ENCODE assay signal across 8 mouse cellular contexts in genomic region chr2:174077776-174078338, GRCm38 (mm10). TPM values are rescaled to one million over a fixed set of nuclear protein-coding genes. Genes with fewer than 3 reads are reported as not detected.
DNase-seq lines count a peak whose midpoint lies in the region; ATAC-seq and TF ChIP-seq lines count a peak whose summit lies in the region.

No protein-coding gene starts in this region.

- H3K36me3 ChIP-seq in lung, postnatal 0 days (ENCODE audit: insufficient read depth, low read length) = no peaks in the 10 kb centered on the region
- no peaks in the 10 kb centered on the region for H3K36me3 ChIP-seq in embryonic facial prominence, embryonic 15.5 days
- no peaks in the 10 kb centered on the region for H3K36me3 ChIP-seq in limb, embryonic 15.5 days
- no peaks in the 10 kb centered on the region for H3K36me3 ChIP-seq in stomach, embryonic 15.5 days

- no peak for DNase-seq in lung, postnatal 0 days (ENCODE audit: low spot score)
- DNase-seq in lung, postnatal 25 days (ENCODE audit: low spot score) = no peak
- DNase-seq in frontal cortex, postnatal 36 days (ENCODE audit: low spot score in 2 of 2) = no peak
- DNase-seq in lung, postnatal 4 days = no peak

- ATAC-seq in lung, postnatal 0 days = no peak
- no peak for ATAC-seq in embryonic facial prominence, embryonic 15.5 days (ENCODE audit: insufficient number of reproducible peaks, low FRiP score, low TSS enrichment, low read depth)
- no peak for ATAC-seq in limb, embryonic 15.5 days (ENCODE audit: insufficient number of reproducible peaks, low FRiP score, low TSS enrichment, low read depth)
- no peak for ATAC-seq in stomach, embryonic 15.5 days (ENCODE audit: insufficient read depth, low FRiP score, low read depth)
- no peak for ATAC-seq in megakaryocyte-erythroid progenitor cell, adult 5-6 weeks (replicated peaks; ENCODE audit: low FRiP score, low TSS enrichment, poor library complexity, severe bottlenecking)

- 13% methylated on average over 10 of the region's 11 CpGs for whole genome bisulfite sequencing in lung, postnatal 0 days
- WGBS in embryonic facial prominence, embryonic 15.5 days = 8% methylated on average over 11 of the region's 11 CpGs
- WGBS in limb, embryonic 15.5 days = 11% methylated on average over 11 of the region's 11 CpGs
- WGBS in stomach, embryonic 15.5 days = 10% methylated on average over 11 of the region's 11 CpGs

- no peaks in the 10 kb centered on the region for H3K27me3 ChIP-seq in lung, postnatal 0 days (replicated peaks; ENCODE audit: insufficient read depth, low read length)
- H3K27me3 ChIP-seq in embryonic facial prominence, embryonic 15.5 days = no peaks in the 10 kb centered on the region
- H3K27me3 ChIP-seq in limb, embryonic 15.5 days = no peaks in the 10 kb centered on the region
- H3K27me3 ChIP-seq in stomach, embryonic 15.5 days (replicated peaks) = no peaks in the 10 kb centered on the region

- no peak for TF ChIP-seq CTCF in lung, postnatal 0 days (IDR thresholded peaks at IDR 0.05)

- H3K4me2 ChIP-seq in lung, postnatal 0 days (replicated peaks; ENCODE audit: low read depth, low read length) = peak overlapping the region; percentile 96
- peak overlapping the region; percentile 85 for H3K4me2 ChIP-seq in embryonic facial prominence, embryonic 15.5 days (replicated peaks)
- peak overlapping the region; percentile 61 for H3K4me2 ChIP-seq in limb, embryonic 15.5 days
- H3K4me2 ChIP-seq in stomach, embryonic 15.5 days = peak overlapping the region; percentile 85

- H3K4me3 ChIP-seq in lung, postnatal 0 days (ENCODE audit: low read depth, low read length) = peak overlapping the region; percentile 87; the same call in 1 of the 2 replicates
- peak overlapping the region; percentile 91 for H3K4me3 ChIP-seq in embryonic facial prominence, embryonic 15.5 days (replicated peaks)
- peak overlapping the region; percentile 75 for H3K4me3 ChIP-seq in limb, embryonic 15.5 days
- peak overlapping the region; percentile 75 for H3K4me3 ChIP-seq in stomach, embryonic 15.5 days (replicated peaks)

- TF ChIP-seq EP300 in lung, postnatal 0 days (IDR thresholded peaks at IDR 0.05) = no peak

- H3K9me3 ChIP-seq in lung, postnatal 0 days (ENCODE audit: low read length) = no peaks in the 10 kb centered on the region
- H3K9me3 ChIP-seq in embryonic facial prominence, embryonic 15.5 days (replicated peaks) = no peaks in the 10 kb centered on the region
- H3K9me3 ChIP-seq in limb, embryonic 15.5 days = no peaks in the 10 kb centered on the region
- H3K9me3 ChIP-seq in stomach, embryonic 15.5 days = no peaks in the 10 kb centered on the region

- no peak overlapping the region for H3K9ac ChIP-seq in lung, postnatal 0 days (replicated peaks; ENCODE audit: low read depth)
- peak overlapping the region; percentile 15; the same call in 1 of the 2 replicates for H3K9ac ChIP-seq in embryonic facial prominence, embryonic 15.5 days
- peak overlapping the region; percentile 20; the same call in 1 of the 2 replicates for H3K9ac ChIP-seq in limb, embryonic 15.5 days
- peak overlapping the region; percentile 6; the same call in 1 of the 2 replicates for H3K9ac ChIP-seq in stomach, embryonic 15.5 days

- H3K27ac ChIP-seq in lung, postnatal 0 days (ENCODE audit: low read length) = no peak overlapping the region
- peak overlapping the region; percentile 98 for H3K27ac ChIP-seq in embryonic facial prominence, embryonic 15.5 days (replicated peaks)
- H3K27ac ChIP-seq in limb, embryonic 15.5 days = peak overlapping the region; percentile 99
- H3K27ac ChIP-seq in stomach, embryonic 15.5 days = peak overlapping the region; percentile 97

- peaks cover 14% of the 10 kb centered on the region; the same call in 1 of the 2 replicates for H3K4me1 ChIP-seq in lung, postnatal 0 days (ENCODE audit: insufficient read depth, low read depth, low read length)
- H3K4me1 ChIP-seq in embryonic facial prominence, embryonic 15.5 days = peaks cover 44% of the 10 kb centered on the region
- peaks cover 56% of the 10 kb centered on the region for H3K4me1 ChIP-seq in limb, embryonic 15.5 days
- H3K4me1 ChIP-seq in stomach, embryonic 15.5 days = peaks cover 22% of the 10 kb centered on the region

RNA-seq across cellular contexts. Expression of gene Stx16, which starts 1.7 kb away (rescaled TPM):
- polyA plus RNA-seq in lung, postnatal 0 days (2015; fragmentation: Nextera tagmentation; extraction: Ambion mirVana) = 5.2 and 7.3 TPM in 2 replicates
- 11.8 and 13.4 TPM in 2 replicates for polyA plus RNA-seq in embryonic facial prominence, embryonic 15.5 days (2015; fragmentation: Nextera tagmentation; extraction: Ambion mirVana)
- polyA plus RNA-seq in limb, embryonic 15.5 days (2015; fragmentation: Nextera tagmentation; extraction: Ambion mirVana) = 12.5 and 12.6 TPM in 2 replicates
- polyA plus RNA-seq in stomach, embryonic 15.5 days (2015; fragmentation: Nextera tagmentation; extraction: Ambion mirVana) = 12.0 and 12.9 TPM in 2 replicates
- total RNA-seq in megakaryocyte-erythroid progenitor cell, adult 5-6 weeks (2014; fragmentation: Nextera tagmentation) = 29.5 and 37.2 TPM in 2 replicates
- 25.0 and 32.9 TPM in 2 replicates for total RNA-seq in megakaryocyte-erythroid progenitor cell, adult 5-6 weeks (2017)

RNA-seq across cellular contexts. Expression of gene Npepl1, which starts 32.3 kb away (rescaled TPM):
- 58.0 and 60.2 TPM in 2 replicates for polyA plus RNA-seq in lung, postnatal 0 days (2015; fragmentation: Nextera tagmentation; extraction: Ambion mirVana)
- 66.8 and 74.4 TPM in 2 replicates for polyA plus RNA-seq in embryonic facial prominence, embryonic 15.5 days (2015; fragmentation: Nextera tagmentation; extraction: Ambion mirVana)
- polyA plus RNA-seq in limb, embryonic 15.5 days (2015; fragmentation: Nextera tagmentation; extraction: Ambion mirVana) = 69.9 and 86.1 TPM in 2 replicates
- polyA plus RNA-seq in stomach, embryonic 15.5 days (2015; fragmentation: Nextera tagmentation; extraction: Ambion mirVana) = 55.4 and 60.7 TPM in 2 replicates
- 80.3 and 84.4 TPM in 2 replicates for total RNA-seq in megakaryocyte-erythroid progenitor cell, adult 5-6 weeks (2014; fragmentation: Nextera tagmentation)
- total RNA-seq in megakaryocyte-erythroid progenitor cell, adult 5-6 weeks (2017) = 28.4 and 30.9 TPM in 2 replicates
